Mouse (Mus musculus) midbrain, postnatal 0 days (tissue): ENCODE results near the gene Papolg. TPM values are rescaled to one million over a fixed set of nuclear protein-coding genes. Genes with fewer than 3 reads are reported as not detected.

Source experiments
- ATAC-seq: fragments of 200-750 bp; cut with Nextera tagmentation; 2 replicates; pipeline ENCODE4 v1.8.0; 2017; ENCODE audit warnings: moderate number of reproducible peaks, mild to moderate bottlenecking, moderate TSS enrichment, moderate library complexity; ENCODE audit not compliant: low FRiP score
- DNase-seq: peaks from one replicate; pipeline ENCODE4 v3.0.0-alpha.2; 2015; ENCODE audit warnings: low spot score
- H3K27ac ChIP-seq: fragments of 300-500 bp; sonication (generic); 2 replicates; pipeline ENCODE4 v1.5.1; 2014; ENCODE audit warnings: low read depth, mild to moderate bottlenecking, low read length, mixed read lengths
- H3K27me3 ChIP-seq: fragments of 300-500 bp; sonication (generic); 2 replicates; pipeline ENCODE4 v1.6.1; 2014; ENCODE audit warnings: low read length, control low read depth, mixed read lengths; ENCODE audit not compliant: insufficient read depth
- H3K36me3 ChIP-seq: fragments of 300-500 bp; sonication (generic); 2 replicates; pipeline ENCODE4 v1.6.1; 2014; ENCODE audit warnings: low read length, control low read depth, mixed read lengths; ENCODE audit not compliant: insufficient read depth
- H3K4me1 ChIP-seq: fragments of 300-500 bp; sonication (generic); 2 replicates; pipeline ENCODE4 v1.6.1; 2014; ENCODE audit warnings: mild to moderate bottlenecking, control low read depth, antibody characterized with exemption, low read length, mixed read lengths; ENCODE audit not compliant: insufficient read depth
- H3K4me2 ChIP-seq: fragments of 300-500 bp; sonication (generic); 2 replicates; pipeline ENCODE4 v1.6.1; 2014; ENCODE audit warnings: low read depth, mild to moderate bottlenecking, low read length, mixed read lengths; ENCODE audit not compliant: poor library complexity, severe bottlenecking
- H3K4me3 ChIP-seq: fragments of 300-500 bp; sonication (generic); 2 replicates; pipeline ENCODE4 v1.5.1; 2014; ENCODE audit warnings: low read depth, mild to moderate bottlenecking, low read length, moderate library complexity
- H3K9ac ChIP-seq: fragments of 300-500 bp; sonication (generic); replicated peaks from 2 replicates; pipeline ENCODE4 v1.6.1; 2014; ENCODE audit warnings: mild to moderate bottlenecking, low read length, moderate library complexity, mixed read lengths; ENCODE audit not compliant: poor library complexity, severe bottlenecking
- H3K9me3 ChIP-seq: fragments of 300-500 bp; sonication (generic); 2 replicates; pipeline ENCODE4 v1.6.1; 2016; ENCODE audit warnings: low read length, control low read depth
- CTCF ChIP-seq: IDR thresholded peaks from 2 replicates; pipeline ENCODE4 v1.5.1; 2016; ENCODE audit warnings: antibody characterized with exemption, mild to moderate bottlenecking
- WGBS: fragments of 180-500 bp; shearing (Covaris S2); extraction: QIAGEN DNeasy Blood & Tissue Kit; methylation state at CpG from one replicate; pipeline ENCODE4 v1.1.7; 2014; 5-methylcytosine and 5-hydroxymethylcytosine counted together
- polyA plus RNA-seq: library from polyadenylated mRNA; unstranded; fragments of >200 nt; fragmentation: Nextera tagmentation; extraction: Ambion mirVana; gene quantifications from 2 replicates; pipeline ENCODE4 v1.2.1, GENCODE M21; 2015
- total RNA-seq: library from RNA; depleted of rRNA; stranded (reverse); fragments of >200 nt; gene quantifications from 2 replicates; pipeline ENCODE4 v1.2.3, GENCODE M21; 2014; rRNA removed

Papolg gene
- total and polyA plus RNA-seq, 2 experiments from 2014 or later = 9.4 to 16.2 TPM

DNA sequence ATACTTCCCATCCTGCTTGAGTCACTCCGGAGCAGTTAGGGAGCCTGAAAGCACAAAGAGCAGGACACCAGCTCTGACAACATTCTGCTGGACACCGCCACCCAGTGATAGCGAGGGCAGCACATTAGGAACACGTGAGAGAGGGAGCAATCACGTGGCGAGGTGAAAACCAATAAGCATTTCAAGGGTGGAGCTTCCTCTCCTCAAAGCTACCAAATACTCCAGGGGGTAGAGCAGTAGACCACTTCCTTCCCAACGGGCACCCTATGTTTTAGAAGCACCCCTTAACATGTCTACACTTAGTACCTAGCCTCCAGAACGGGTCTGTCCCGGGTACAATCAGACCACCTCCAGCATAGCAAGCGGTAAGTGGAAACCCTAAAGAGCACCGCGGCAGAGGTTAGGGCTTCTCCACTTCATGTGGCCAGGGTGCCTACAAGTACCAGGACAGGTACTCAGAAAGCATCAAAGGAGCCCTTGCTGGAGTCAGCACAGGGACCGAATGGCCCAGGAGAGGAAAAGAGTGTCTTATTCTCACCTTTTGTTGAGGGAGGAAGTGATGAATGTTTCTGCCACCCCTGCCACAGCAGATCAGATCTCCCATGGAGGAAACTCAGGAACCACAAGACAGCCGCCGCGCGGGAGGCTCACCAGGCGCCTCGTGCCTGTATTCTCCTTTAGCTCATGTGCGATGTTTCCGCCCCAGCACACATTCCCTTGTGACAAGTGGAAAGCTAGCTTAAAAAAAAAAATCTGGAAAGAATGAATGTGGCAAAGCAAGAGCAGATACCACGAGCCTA is 48.8 kb downstream of the Papolg start:
- 72% methylated on average over 22 of the region's 22 CpGs for WGBS
- Histone ChIP-seq H3K9ac (no peak overlapping the region), H3K27ac (no peak overlapping the region), H3K9me3 (no peaks in the 10 kb centered on the region), H3K4me2 (no peak overlapping the region), H3K4me3 (no peak overlapping the region), H3K36me3 (no peaks in the 10 kb centered on the region), H3K27me3 (no peaks in the 10 kb centered on the region), H3K4me1 (no peaks in the 10 kb centered on the region)
- TF ChIP-seq CTCF = no peak
- DNase-seq = no peak
- no peak for ATAC-seq

DNA sequence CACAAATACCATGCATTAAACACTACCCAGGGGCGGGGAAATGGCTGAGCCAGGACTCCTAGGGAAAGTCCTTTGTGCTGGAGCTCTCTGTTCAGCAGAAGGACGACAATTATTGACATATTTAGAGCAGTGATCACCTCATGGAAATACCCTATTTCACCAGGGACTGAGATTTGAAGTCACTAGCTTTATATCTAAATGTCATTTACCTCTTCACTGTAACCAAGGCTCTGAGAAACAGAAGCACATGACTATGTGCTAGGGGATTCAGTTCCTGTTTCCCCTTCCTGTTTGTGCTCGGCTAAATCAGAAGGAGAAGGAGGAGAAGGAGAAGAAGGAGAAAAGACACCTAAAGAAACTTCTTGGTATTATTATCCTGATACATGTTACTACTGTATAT is 71.8 kb downstream of the Papolg start:
- no peak overlapping the region for H3K4me3 ChIP-seq
- H3K36me3 ChIP-seq = no peaks in the 10 kb centered on the region
- H3K4me1 ChIP-seq = no peaks in the 10 kb centered on the region
- ATAC-seq = no peak
- 73% methylated on average over 3 of the region's 3 CpGs for whole genome bisulfite sequencing
- no peak overlapping the region for H3K4me2 ChIP-seq
- no peak for TF ChIP-seq CTCF
- DNase-seq = no peak
- no peak overlapping the region for H3K9ac ChIP-seq
- no peak overlapping the region for H3K27ac ChIP-seq
- H3K27me3 ChIP-seq = no peaks in the 10 kb centered on the region
- H3K9me3 ChIP-seq = no peaks in the 10 kb centered on the region

DNA sequence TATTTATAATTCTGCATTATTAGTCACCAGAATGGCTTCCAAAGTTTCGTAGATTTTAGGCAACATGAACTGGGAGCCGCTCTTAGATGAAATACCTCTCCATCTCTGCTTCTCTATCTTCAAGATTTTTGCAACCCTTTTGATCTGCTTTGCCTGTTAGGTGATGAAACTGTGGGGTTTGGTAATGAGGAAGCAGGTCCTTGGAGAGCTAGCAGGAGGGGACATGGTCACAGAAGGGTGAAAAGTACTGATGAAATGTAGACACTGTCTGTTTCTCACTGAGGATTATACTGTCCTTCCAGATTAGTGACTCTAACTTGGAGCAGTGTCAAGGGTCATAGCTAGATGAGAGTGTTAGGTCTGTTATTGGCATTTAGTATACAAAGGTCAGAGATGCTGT is 73.4 kb downstream of the Papolg start:
- H3K4me3 ChIP-seq = no peak overlapping the region
- no peak for DNase-seq

DNA sequence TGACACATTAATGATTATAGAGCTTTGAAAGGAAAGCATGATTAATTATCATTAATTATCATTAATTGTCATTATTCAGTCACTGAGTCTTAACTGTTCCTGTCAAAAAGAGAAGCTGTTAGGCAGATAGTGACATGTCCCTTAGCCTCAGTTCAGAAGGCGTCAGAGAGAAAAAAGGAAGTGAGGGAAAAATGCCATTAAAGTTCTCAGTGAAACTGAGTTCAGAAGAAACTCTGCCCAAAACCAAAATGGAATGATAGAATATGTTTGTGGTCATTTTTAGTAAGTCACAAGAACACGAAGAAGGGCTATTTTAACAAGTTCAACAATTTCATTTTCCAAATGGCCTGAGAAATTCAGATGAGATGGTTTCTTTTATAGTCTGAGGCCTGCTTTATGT is 74.1 kb downstream of the Papolg start:
- no peaks in the 10 kb centered on the region for H3K4me1 ChIP-seq
- H3K36me3 ChIP-seq = no peaks in the 10 kb centered on the region
- DNase-seq (no peak), ATAC-seq (no peak)
- H3K27me3 ChIP-seq = no peaks in the 10 kb centered on the region
- 80% methylated on average over 2 of the region's 2 CpGs for WGBS
- no peak overlapping the region for H3K4me3 ChIP-seq
- no peak for TF ChIP-seq CTCF
- H3K4me2 ChIP-seq = no peak overlapping the region
- no peak overlapping the region for H3K27ac ChIP-seq
- no peaks in the 10 kb centered on the region for H3K9me3 ChIP-seq
- H3K9ac ChIP-seq = no peak overlapping the region

More for the DNA sequence above, 73.4 kb downstream of the Papolg start:
- ATAC-seq = no peak
- WGBS = 93% methylated on average over 2 of the region's 2 CpGs
- H3K36me3 ChIP-seq = no peaks in the 10 kb centered on the region
- H3K9me3 ChIP-seq = no peaks in the 10 kb centered on the region
- no peak overlapping the region for H3K4me2 ChIP-seq
- no peaks in the 10 kb centered on the region for H3K4me1 ChIP-seq
- TF ChIP-seq CTCF = no peak
- no peak overlapping the region for H3K27ac ChIP-seq
- no peaks in the 10 kb centered on the region for H3K27me3 ChIP-seq
- H3K9ac ChIP-seq = no peak overlapping the region

DNA sequence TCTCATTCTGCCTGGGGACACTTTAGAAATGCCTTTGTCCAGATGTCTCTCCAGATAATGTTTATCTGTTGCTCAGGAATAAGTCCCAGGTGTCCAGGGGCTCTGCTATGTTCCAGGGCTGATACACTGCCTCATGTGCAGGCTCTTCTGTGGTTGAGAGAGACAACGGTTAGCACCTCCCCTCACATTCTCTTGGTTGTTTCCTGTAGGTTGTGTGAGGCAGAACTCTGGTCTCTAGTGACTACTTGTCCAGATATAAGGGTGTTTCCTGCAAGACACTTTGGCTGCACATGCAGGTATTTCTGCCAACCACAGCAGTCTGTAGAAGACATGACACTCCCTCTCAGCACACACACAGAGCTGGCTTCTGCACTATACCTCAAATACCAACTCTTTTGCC is 76.3 kb downstream of the Papolg start:
- H3K36me3 ChIP-seq = no peaks in the 10 kb centered on the region
- H3K4me2 ChIP-seq = no peak overlapping the region
- DNase-seq (no peak), ATAC-seq (no peak)
- H3K27me3 ChIP-seq = no peaks in the 10 kb centered on the region
- no peak overlapping the region for H3K9ac ChIP-seq
- no peaks in the 10 kb centered on the region for H3K4me1 ChIP-seq
- no peak overlapping the region for H3K4me3 ChIP-seq
- TF ChIP-seq CTCF = no peak
- no peak overlapping the region for H3K27ac ChIP-seq
- 74% methylated on average over 1 of the region's 1 CpGs for WGBS
- H3K9me3 ChIP-seq = no peaks in the 10 kb centered on the region

Other genes with a start within 250 kb of the Papolg start
- 11.2 and 13.6 TPM in 2 replicates for gene Pus10, start 229.6 kb downstream of the Papolg start, total RNA-seq
- 7.7 and 9.5 TPM in 2 replicates for gene Pus10, start 229.6 kb downstream of the Papolg start, polyA plus RNA-seq
- 17.9 and 24.6 TPM in 2 replicates for gene Pex13, start 229.3 kb downstream of the Papolg start, total RNA-seq
- gene Pex13, start 229.3 kb downstream of the Papolg start, polyA plus RNA-seq = 23.6 and 24.8 TPM in 2 replicates
- 0.90 and 0.99 TPM in 2 replicates for gene Rel, start 124.3 kb downstream of the Papolg start, total RNA-seq
- gene Rel, start 124.3 kb downstream of the Papolg start, polyA plus RNA-seq = 0.29 and 0.38 TPM in 2 replicates
- gene A830031A19Rik, start 179.8 kb upstream of the Papolg start, total RNA-seq = not detected in 2 replicates
- gene A830031A19Rik, start 179.8 kb upstream of the Papolg start, polyA plus RNA-seq = 0.38 TPM in 1 of 2 replicates, not detected in the other
- gene Bcl11a, start 182.8 kb upstream of the Papolg start, total RNA-seq = 40.9 and 44.6 TPM in 2 replicates
- gene Bcl11a, start 182.8 kb upstream of the Papolg start, polyA plus RNA-seq = 80.9 and 85.4 TPM in 2 replicates